Mouse (Mus musculus): ENCODE results near the gene Gse1. TPM values are rescaled to one million over a fixed set of nuclear protein-coding genes. Genes with fewer than 3 reads are reported as not detected.
A peak's percentile ranks its signal among the peaks of the same experiment; 100 is the strongest.

The Gse1 gene
- polyA plus RNA-seq, 1 experiment from 2014 or later = 14.3 TPM

GRCm38 (mm10) chr8:120234866-120235265 lies 6.6 kb downstream of the Gse1 start:
- H3K4me3 ChIP-seq (ENCODE audit: low read depth, low read length) = no peak overlapping the region
- no peak overlapping the region for H3K27ac ChIP-seq (ENCODE audit: low read depth)
- H3K4me1 ChIP-seq (ENCODE audit: insufficient read depth) = peaks cover 21% of the 10 kb centered on the region
- no peak overlapping the region for H3K9ac ChIP-seq
- 0 out of 2 replicates have a peak, but pooled peaks cover 4% of the 10 kb centered on the region for H3K36me3 ChIP-seq (ENCODE audit: insufficient read depth)
- no peak for TF ChIP-seq CTCF (IDR thresholded peaks at IDR 0.05; ENCODE audit: low read depth)
- DNase-seq (no peak), ATAC-seq (ENCODE audit: insufficient read depth) (no peak)
- H3K4me2 ChIP-seq = peak overlapping the region; percentile 31; the same call in 1 of the 2 replicates
- peaks cover 16% of the 10 kb centered on the region; the same call in 1 of the 2 replicates for H3K27me3 ChIP-seq (ENCODE audit: insufficient read depth, low read length)
- WGBS = 60% methylated on average over 8 of the region's 8 CpGs
- H3K9me3 ChIP-seq (ENCODE audit: low read depth, low read length) = no peaks in the 10 kb centered on the region

DNA sequence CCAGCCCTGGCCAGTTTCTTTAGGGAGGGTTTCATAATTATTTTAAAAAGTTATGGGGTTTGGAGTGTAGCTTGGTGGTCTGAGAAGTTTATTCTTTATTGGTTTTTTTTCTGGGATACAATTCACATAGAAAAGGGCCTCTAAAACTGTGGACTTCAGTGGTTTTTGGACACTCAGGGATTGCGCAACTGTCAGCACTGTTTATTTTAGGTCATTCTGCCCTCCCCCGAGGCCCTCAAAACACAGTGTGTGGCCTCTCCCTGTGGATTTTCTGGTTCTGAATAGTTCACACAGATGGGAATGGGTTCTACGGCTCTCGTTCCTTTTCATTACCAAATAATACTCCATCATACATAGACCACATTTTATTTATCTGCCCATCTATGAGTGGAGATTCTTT lies 15.0 kb downstream of the Gse1 start:
- no peak for ATAC-seq (ENCODE audit: insufficient read depth)
- 71% methylated on average over 4 of the region's 4 CpGs for WGBS

DNA sequence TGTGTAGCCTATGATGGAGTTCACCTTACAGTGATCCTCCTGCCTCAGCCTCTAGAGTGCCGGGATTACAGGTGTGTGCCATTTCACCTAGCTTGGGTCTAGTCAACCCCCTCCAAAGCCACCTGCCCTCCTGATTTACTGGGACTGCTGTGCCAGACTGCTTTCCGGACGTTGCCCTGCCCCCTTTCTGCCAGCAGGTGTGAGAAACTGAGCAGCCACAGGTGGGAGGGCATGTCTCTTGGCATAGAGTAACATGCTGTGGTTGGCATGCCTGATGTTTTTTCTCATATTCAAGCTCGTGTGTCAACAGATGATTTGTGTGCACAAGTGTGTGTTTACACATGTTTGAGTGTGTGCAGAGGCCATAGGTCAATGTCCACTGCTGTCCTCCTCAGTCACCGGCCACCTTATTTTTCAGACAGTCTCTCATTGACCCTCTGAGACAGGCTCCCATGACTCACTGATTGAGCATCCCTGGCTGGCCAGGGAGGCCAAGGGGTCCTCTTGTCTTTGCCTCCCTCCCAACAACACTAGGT lies 15.7 kb downstream of the Gse1 start:
- Histone ChIP-seq H3K4me1 (ENCODE audit: insufficient read depth) (peaks cover 9% of the 10 kb centered on the region; the same call in 1 of the 2 replicates), H3K4me2 (no peak overlapping the region), H3K36me3 (ENCODE audit: insufficient read depth) (peaks cover 13% of the 10 kb centered on the region; the same call in 1 of the 2 replicates), H3K9ac (no peak overlapping the region), H3K27ac (ENCODE audit: low read depth) (no peak overlapping the region), H3K27me3 (ENCODE audit: insufficient read depth, low read length) (no peaks in the 10 kb centered on the region), H3K4me3 (ENCODE audit: low read depth, low read length) (no peak overlapping the region), H3K9me3 (ENCODE audit: low read depth, low read length) (no peaks in the 10 kb centered on the region)
- no peak for DNase-seq
- no peak for ATAC-seq (ENCODE audit: insufficient read depth)
- no peak for TF ChIP-seq CTCF (IDR thresholded peaks at IDR 0.05; ENCODE audit: low read depth)
- 74% methylated on average over 5 of the region's 5 CpGs for WGBS

More for the DNA sequence above, 15.0 kb downstream of the Gse1 start:
- Histone ChIP-seq H3K9me3 (ENCODE audit: low read depth, low read length) (no peaks in the 10 kb centered on the region), H3K4me2 (no peak overlapping the region), H3K4me1 (ENCODE audit: insufficient read depth) (peaks cover 5% of the 10 kb centered on the region; the same call in 1 of the 2 replicates), H3K9ac (no peak overlapping the region), H3K4me3 (ENCODE audit: low read depth, low read length) (no peak overlapping the region), H3K27ac (ENCODE audit: low read depth) (no peak overlapping the region), H3K27me3 (ENCODE audit: insufficient read depth, low read length) (no peaks in the 10 kb centered on the region), H3K36me3 (ENCODE audit: insufficient read depth) (peaks cover 13% of the 10 kb centered on the region; the same call in 1 of the 2 replicates)
- TF ChIP-seq CTCF (IDR thresholded peaks at IDR 0.05; ENCODE audit: low read depth) = no peak
- peak; percentile 72 for DNase-seq

- Histone ChIP-seq H3K9ac (no peak overlapping the region), H3K4me3 (ENCODE audit: low read depth, low read length) (no peak overlapping the region), H3K4me1 (ENCODE audit: insufficient read depth) (peaks cover 14% of the 10 kb centered on the region; the same call in 1 of the 2 replicates), H3K27ac (ENCODE audit: low read depth) (no peak overlapping the region), H3K4me2 (no peak overlapping the region), H3K36me3 (ENCODE audit: insufficient read depth) (peaks cover 13% of the 10 kb centered on the region; the same call in 1 of the 2 replicates), H3K9me3 (ENCODE audit: low read depth, low read length) (no peaks in the 10 kb centered on the region), H3K27me3 (ENCODE audit: insufficient read depth, low read length) (no peaks in the 10 kb centered on the region)
- DNase-seq (no peak), ATAC-seq (ENCODE audit: insufficient read depth) (no peak)
- peak; percentile 44 for TF ChIP-seq CTCF (IDR thresholded peaks at IDR 0.05; ENCODE audit: low read depth)
- 90% methylated on average over 10 of the region's 10 CpGs for WGBS
Observed at GRCm38 (mm10) chr8:120244553-120244952, 16.3 kb downstream of the Gse1 start.

- Histone ChIP-seq H3K9ac (no peak overlapping the region), H3K36me3 (ENCODE audit: insufficient read depth) (peaks cover 4% of the 10 kb centered on the region; the same call in 1 of the 2 replicates), H3K4me2 (no peak overlapping the region), H3K4me1 (ENCODE audit: insufficient read depth) (peaks cover 35% of the 10 kb centered on the region), H3K4me3 (ENCODE audit: low read depth, low read length) (no peak overlapping the region), H3K9me3 (ENCODE audit: low read depth, low read length) (no peaks in the 10 kb centered on the region), H3K27ac (ENCODE audit: low read depth) (no peak overlapping the region), H3K27me3 (ENCODE audit: insufficient read depth, low read length) (no peaks in the 10 kb centered on the region)
- TF ChIP-seq CTCF (IDR thresholded peaks at IDR 0.05; ENCODE audit: low read depth) = peak; percentile 58
- 78% methylated on average over 5 of the region's 5 CpGs for WGBS
- ATAC-seq (ENCODE audit: insufficient read depth) = no peak
- DNase-seq = no peak
Observed at GRCm38 (mm10) chr8:120247618-120248017, 19.4 kb downstream of the Gse1 start.

- H3K27ac ChIP-seq (ENCODE audit: low read depth) = peak overlapping the region; percentile 27; the same call in 1 of the 2 replicates
- H3K4me3 ChIP-seq (ENCODE audit: low read depth, low read length) = no peak overlapping the region
- H3K9me3 ChIP-seq (ENCODE audit: low read depth, low read length) = no peaks in the 10 kb centered on the region
- H3K4me1 ChIP-seq (ENCODE audit: insufficient read depth) = peaks cover 35% of the 10 kb centered on the region
- DNase-seq (peak; percentile 40), ATAC-seq (ENCODE audit: insufficient read depth) (no peak)
- no peak overlapping the region for H3K4me2 ChIP-seq
- peaks cover 4% of the 10 kb centered on the region; the same call in 1 of the 2 replicates for H3K36me3 ChIP-seq (ENCODE audit: insufficient read depth)
- no peak overlapping the region for H3K9ac ChIP-seq
- no peak for TF ChIP-seq CTCF (IDR thresholded peaks at IDR 0.05; ENCODE audit: low read depth)
- 43% methylated on average over 7 of the region's 7 CpGs for WGBS
- H3K27me3 ChIP-seq (ENCODE audit: insufficient read depth, low read length) = no peaks in the 10 kb centered on the region
Observed at GRCm38 (mm10) chr8:120248031-120248430, 19.8 kb downstream of the Gse1 start.

DNA sequence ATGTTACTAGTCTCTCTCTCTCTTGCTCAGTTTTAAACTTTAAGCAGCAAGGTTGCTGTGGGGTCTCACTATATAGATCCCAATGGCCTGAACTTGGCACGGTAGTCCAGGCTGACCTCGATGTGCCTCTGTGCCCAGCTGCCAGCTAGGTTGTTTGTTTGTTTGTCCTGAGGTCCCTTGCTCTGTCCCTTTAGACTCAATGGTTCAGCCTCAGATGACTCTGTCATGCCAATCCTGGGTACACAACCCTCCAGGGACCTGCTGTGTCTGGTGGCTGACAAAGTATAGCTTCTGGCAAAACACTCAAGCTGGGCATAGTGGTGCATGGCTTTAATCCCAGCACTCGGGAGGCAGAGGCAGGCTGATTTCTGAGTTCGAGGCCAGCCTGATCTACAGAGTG lies 20.2 kb downstream of the Gse1 start:
- H3K9ac ChIP-seq = no peak overlapping the region
- H3K4me2 ChIP-seq = no peak overlapping the region
- DNase-seq = no peak
- H3K4me1 ChIP-seq (ENCODE audit: insufficient read depth) = peaks cover 36% of the 10 kb centered on the region
- no peaks in the 10 kb centered on the region for H3K27me3 ChIP-seq (ENCODE audit: insufficient read depth, low read length)
- no peak overlapping the region for H3K4me3 ChIP-seq (ENCODE audit: low read depth, low read length)
- ATAC-seq (ENCODE audit: insufficient read depth) = no peak
- peak overlapping the region; percentile 27; the same call in 1 of the 2 replicates for H3K27ac ChIP-seq (ENCODE audit: low read depth)
- no peaks in the 10 kb centered on the region for H3K9me3 ChIP-seq (ENCODE audit: low read depth, low read length)
- no peak for TF ChIP-seq CTCF (IDR thresholded peaks at IDR 0.05; ENCODE audit: low read depth)
- H3K36me3 ChIP-seq (ENCODE audit: insufficient read depth) = peaks cover 4% of the 10 kb centered on the region; the same call in 1 of the 2 replicates
- WGBS = 86% methylated on average over 4 of the region's 4 CpGs

Data from lung, embryonic 14.5 days (tissue).